Mouse (Mus musculus) induced T-regulatory cell, adult 2 months (primary cell): ENCODE measurements around the gene Gm8797.
"Not testable (repeated sequence)": the region's sequence is repeated elsewhere in the genome, so short reads cannot be mapped to it uniquely, and the experiment has no call there.

Experiments used
- DNase-seq: peaks from one replicate; pipeline ENCODE4 v3.0.0-alpha.2; 2012; ENCODE audit warnings: low read depth

Gm8797 gene

DNA sequence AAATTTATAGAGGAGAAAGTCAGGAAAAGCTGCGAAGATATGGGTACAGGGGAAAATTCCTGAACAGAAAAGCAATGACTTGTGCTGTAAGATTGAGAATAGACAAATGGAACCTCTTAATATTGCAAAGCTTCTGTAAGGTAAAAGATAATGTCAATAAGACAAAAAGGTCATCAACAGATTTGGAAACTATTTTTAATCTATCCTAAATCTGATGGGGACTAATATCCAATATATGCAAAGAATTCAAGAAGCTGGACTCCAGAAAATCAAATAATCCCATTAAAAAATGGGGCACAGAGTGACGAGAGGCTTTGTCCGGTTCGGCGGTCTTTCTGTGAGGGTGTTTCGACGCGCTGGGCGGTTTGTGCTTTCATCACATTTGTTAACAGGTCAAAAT is at the start of gene Gm8797:
Gene Gm8797 (plus strand): TSS at position 301 of the 400 bp plus-strand sequence.
- DNase-seq, result not testable (repeated sequence)

DNA sequence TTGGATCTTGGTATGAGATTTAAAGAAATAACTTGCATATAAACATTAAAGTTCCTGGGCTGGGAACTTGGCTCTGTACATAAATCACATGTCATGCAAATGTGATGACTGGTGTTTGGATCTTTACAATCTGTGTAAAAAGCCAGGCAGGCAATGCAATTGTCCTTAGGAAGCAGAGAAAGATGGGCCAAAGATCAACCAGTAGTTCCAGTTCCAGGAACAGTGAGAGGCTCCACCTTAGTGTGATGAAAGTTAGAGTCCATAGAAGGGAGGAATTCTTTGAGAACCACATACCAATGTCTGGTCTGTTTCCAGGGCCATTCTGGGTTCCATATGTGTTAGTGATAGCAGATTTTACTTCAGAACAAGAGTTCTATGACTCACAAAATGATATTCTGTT is 36.1 kb upstream of the Gm8797 start:
- DNase-seq, result no peak

- no peak for DNase-seq
Measured at GRCm38 (mm10) chr3:5732931-5733330, 17.7 kb upstream of the Gm8797 start.

- no peak for DNase-seq
Measured at GRCm38 (mm10) chr3:5754763-5755478, 4.3 kb downstream of the Gm8797 start.

DNA sequence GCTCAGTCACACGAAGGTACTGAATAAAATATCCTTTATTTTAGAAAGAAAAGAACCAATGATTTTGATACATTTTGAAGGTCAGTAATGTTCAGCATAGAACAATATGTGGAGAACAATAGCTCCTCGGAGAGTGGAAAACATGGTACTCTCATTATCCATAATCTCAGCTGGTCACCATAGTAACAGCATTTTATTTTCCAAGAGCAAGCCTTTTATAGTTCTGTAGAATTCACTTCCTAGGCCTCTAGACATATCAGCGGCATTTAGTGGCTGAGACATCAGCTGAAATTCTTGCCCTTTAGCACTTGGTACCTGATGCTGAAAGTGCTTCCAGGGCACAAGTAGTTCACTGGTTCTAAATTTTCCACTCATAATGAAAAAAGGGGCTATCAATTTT is 15.7 kb downstream of the Gm8797 start:
- no peak for DNase-seq

DNA sequence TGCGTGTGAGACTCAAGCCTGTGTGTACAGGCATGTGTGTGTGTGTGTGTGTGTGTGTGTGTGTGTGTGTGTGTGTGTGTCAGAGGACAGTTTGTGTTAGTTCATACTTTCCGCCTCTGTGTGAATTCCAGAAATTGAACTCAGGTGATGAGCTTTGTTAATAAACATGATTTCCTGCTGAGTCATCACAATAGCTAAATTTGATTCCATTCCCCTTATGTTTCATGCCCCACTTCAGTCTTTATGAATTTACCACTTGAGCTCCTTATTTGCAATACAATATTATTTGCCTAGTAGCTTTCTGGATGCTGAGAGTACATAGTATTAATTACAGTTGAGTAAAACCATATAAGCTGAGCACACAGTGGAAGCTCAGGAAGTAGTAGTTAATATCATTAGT is 26.3 kb downstream of the Gm8797 start:
- DNase-seq, result no peak
